Mouse (Mus musculus): ENCODE measurements around the gene Crym. TPM values are rescaled to one million over a fixed set of nuclear protein-coding genes. Genes with fewer than 3 reads are reported as not detected.

Crym gene
- total and polyA plus RNA-seq, 3 experiments, result not detected

- Histone ChIP-seq H3K9ac (ENCODE audit: control insufficient read depth, low read depth, low read length, poor library complexity, severe bottlenecking) (no peak within 1 kb of the TSS), H3K4me3 (ENCODE audit: control insufficient read depth in 1 of 2, insufficient read depth in 1 of 2, low read depth in 2 of 2, low read length in 2 of 2) (no peak within 1 kb of the TSS), H3K9me3 (replicated peaks; ENCODE audit: insufficient read depth, low read length) (no peaks in the 10 kb centered on the region), H3K27ac (ENCODE audit: control insufficient read depth, low read depth, low read length) (no peak within 1 kb of the TSS), H3K36me3 (ENCODE audit: control insufficient read depth in 1 of 2, insufficient read depth in 2 of 2, low read length in 2 of 2) (no peaks in the 10 kb centered on the region), H3K4me1 (ENCODE audit: control insufficient read depth in 1 of 2, insufficient read depth in 2 of 2, low read length in 2 of 2) (no peaks in the 10 kb centered on the region), H3K27me3 (ENCODE audit: control insufficient read depth in 1 of 2, insufficient read depth in 2 of 2, low read length in 2 of 2) (no peaks in the 10 kb centered on the region), H3K79me2 (ENCODE audit: control insufficient read depth, insufficient read depth, low read length, poor library complexity) (no peaks in the 10 kb centered on the region)
- DNase-seq (ENCODE audit: low read depth, low spot score), result no peak
- TF ChIP-seq TBP (IDR thresholded peaks at IDR 0.05; ENCODE audit: low read depth, low read length) (no peak), POLR2AphosphoS5 (IDR thresholded peaks at IDR 0.05; ENCODE audit: borderline replicate concordance, low read depth, low read length) (no peak), MAFK (IDR thresholded peaks at IDR 0.05; ENCODE audit: borderline replicate concordance, low read depth, low read length) (no peak), POLR2AphosphoS2 (IDR thresholded peaks at IDR 0.05; ENCODE audit: low read length) (no peak), UBTF (IDR thresholded peaks at IDR 0.05; ENCODE audit: borderline replicate concordance, insufficient read depth, low read depth, low read length) (no peak), SIN3A (IDR thresholded peaks at IDR 0.05; ENCODE audit: low read length) (no peak), GATA1 (IDR thresholded peaks at IDR 0.05; ENCODE audit: low read depth, low read length) (no peak), POLR2A (IDR thresholded peaks at IDR 0.05; ENCODE audit: control insufficient read depth in 1 of 2, insufficient read depth in 1 of 2, low read depth in 1 of 2, low read length in 2 of 2, poor library complexity in 1 of 2) (no peak), ELF1 (IDR thresholded peaks at IDR 0.05; ENCODE audit: low read depth, low read length) (no peak), RCOR1 (IDR thresholded peaks at IDR 0.05; ENCODE audit: low read depth, low read length) (no peak), HCFC1 (IDR thresholded peaks at IDR 0.05; ENCODE audit: low read depth, low read length) (no peak), ZMIZ1 (IDR thresholded peaks at IDR 0.05; ENCODE audit: low read depth, low read length) (no peak)
These were observed 56.7 kb downstream of the Crym start, which contains the start of gene Zp2 for GRCm38 (mm10) chr7:120145191-120145590. TSS of gene Zp2 (minus strand) at chr7:120145291.

- H3K79me2 ChIP-seq (ENCODE audit: control insufficient read depth, insufficient read depth, low read length, poor library complexity), result no peaks in the 10 kb centered on the region
- H3K9me3 ChIP-seq (replicated peaks; ENCODE audit: insufficient read depth, low read length), result no peaks in the 10 kb centered on the region
- no peaks in the 10 kb centered on the region for H3K4me1 ChIP-seq (ENCODE audit: control insufficient read depth in 1 of 2, insufficient read depth in 2 of 2, low read length in 2 of 2)
- no peak for TF ChIP-seq MEF2A (IDR thresholded peaks at IDR 0.05; ENCODE audit: extremely low read depth, insufficient replicate concordance, low read depth, low read length, poor library complexity, severe bottlenecking)
- no peak for TF ChIP-seq MXI1 (IDR thresholded peaks at IDR 0.05; ENCODE audit: low read depth, low read length)
- no peak for TF ChIP-seq TBP (IDR thresholded peaks at IDR 0.05; ENCODE audit: low read depth, low read length)
- no peak for TF ChIP-seq ZMIZ1 (IDR thresholded peaks at IDR 0.05; ENCODE audit: low read depth, low read length)
- no peak for TF ChIP-seq CTCF (IDR thresholded peaks at IDR 0.05 in 2 of 3, conservative IDR thresholded peaks at IDR 0.05 in 1 of 3; ENCODE audit: control insufficient read depth in 1 of 3, insufficient read depth in 1 of 3, low read depth in 2 of 3, low read length in 3 of 3, poor library complexity in 1 of 3, severe bottlenecking in 1 of 3)
- TF ChIP-seq E2F4 (IDR thresholded peaks at IDR 0.05; ENCODE audit: borderline replicate concordance, low read depth, low read length), result no peak
- no peak for TF ChIP-seq JUND (IDR thresholded peaks at IDR 0.05; ENCODE audit: low read depth, low read length)
- TF ChIP-seq CHD2 (IDR thresholded peaks at IDR 0.05; ENCODE audit: low read length), result no peak
- TF ChIP-seq USF2 (IDR thresholded peaks at IDR 0.05; ENCODE audit: borderline replicate concordance in 1 of 2, insufficient read depth in 1 of 2, low read depth in 1 of 2, low read length in 2 of 2), result no peak
- H3K27me3 ChIP-seq (ENCODE audit: control insufficient read depth in 1 of 2, insufficient read depth in 2 of 2, low read length in 2 of 2), result no peaks in the 10 kb centered on the region
- no peak overlapping the region for H3K4me3 ChIP-seq (ENCODE audit: control insufficient read depth in 1 of 2, insufficient read depth in 1 of 2, low read depth in 2 of 2, low read length in 2 of 2)
- H3K9ac ChIP-seq (ENCODE audit: control insufficient read depth, low read depth, low read length, poor library complexity, severe bottlenecking), result no peak overlapping the region
- no peak overlapping the region for H3K27ac ChIP-seq (ENCODE audit: control insufficient read depth, low read depth, low read length)
- H3K36me3 ChIP-seq (ENCODE audit: control insufficient read depth in 1 of 2, insufficient read depth in 2 of 2, low read length in 2 of 2), result no peaks in the 10 kb centered on the region
- no peak for DNase-seq (ENCODE audit: low read depth, low spot score)
These were observed 59.2 kb downstream of the Crym start for GRCm38 (mm10) chr7:120142743-120143142.

Other genes with a start within 250 kb of the Crym start
- gene Dnah3, start 106.8 kb downstream of the Crym start, total RNA-seq (2012; rRNA removed), result not detected in 2 replicates
- not detected for gene Dnah3, start 106.8 kb downstream of the Crym start, polyA plus RNA-seq (2012; ENCODE audit: insufficient read depth in 1 of 2, insufficient read length in 2 of 2, low read depth in 1 of 2, low replicate concordance in 2 of 2, missing spikeins in 1 of 2)
- gene Tmem159, start 99.8 kb downstream of the Crym start, total RNA-seq (2012; rRNA removed), result not detected in 2 replicates
- gene Tmem159, start 99.8 kb downstream of the Crym start, polyA plus RNA-seq (2012; ENCODE audit: insufficient read depth in 1 of 2, insufficient read length in 2 of 2, low read depth in 1 of 2, low replicate concordance in 2 of 2, missing spikeins in 1 of 2), result not detected
- not detected in 2 replicates for gene Zp2, start 56.8 kb downstream of the Crym start, total RNA-seq (2012; rRNA removed)
- gene Zp2, start 56.8 kb downstream of the Crym start, polyA plus RNA-seq (2012; ENCODE audit: insufficient read depth in 1 of 2, insufficient read length in 2 of 2, low read depth in 1 of 2, low replicate concordance in 2 of 2, missing spikeins in 1 of 2), result not detected
- not detected in 2 replicates for gene Anks4b, start 28.3 kb downstream of the Crym start, total RNA-seq (2012; rRNA removed)
- not detected for gene Anks4b, start 28.3 kb downstream of the Crym start, polyA plus RNA-seq (2012; ENCODE audit: insufficient read depth in 1 of 2, insufficient read length in 2 of 2, low read depth in 1 of 2, low replicate concordance in 2 of 2, missing spikeins in 1 of 2)
- gene Abca14, start 1.9 kb upstream of the Crym start, total RNA-seq (2012; rRNA removed), result not detected in 2 replicates
- not detected for gene Abca14, start 1.9 kb upstream of the Crym start, polyA plus RNA-seq (2012; ENCODE audit: insufficient read depth in 1 of 2, insufficient read length in 2 of 2, low read depth in 1 of 2, low replicate concordance in 2 of 2, missing spikeins in 1 of 2)
- not detected in 2 replicates for gene Abca15, start 126.6 kb upstream of the Crym start, total RNA-seq (2012; rRNA removed)
- gene Abca15, start 126.6 kb upstream of the Crym start, polyA plus RNA-seq (2012; ENCODE audit: insufficient read depth in 1 of 2, insufficient read length in 2 of 2, low read depth in 1 of 2, low replicate concordance in 2 of 2, missing spikeins in 1 of 2), result not detected
- gene Abca16, start 207.5 kb upstream of the Crym start, total RNA-seq (2012; rRNA removed), result not detected in 2 replicates
- gene Abca16, start 207.5 kb upstream of the Crym start, polyA plus RNA-seq (2012; ENCODE audit: insufficient read depth in 1 of 2, insufficient read length in 2 of 2, low read depth in 1 of 2, low replicate concordance in 2 of 2, missing spikeins in 1 of 2), result not detected

Data from MEL (cell line).